Mouse (Mus musculus) gastrocnemius, adult 8-10 months (tissue): ENCODE data around the gene Ccdc39. TPM values are rescaled to one million over a fixed set of nuclear protein-coding genes. Genes with fewer than 3 reads are reported as not detected.

Experiments used
- DNase-seq, 2 experiments: peaks; one replicate each; pipeline ENCODE4 v3.0.0; 2022; ENCODE audit warnings: low spot score in 2 of 2
- total RNA-seq, 4 experiments: library from RNA; stranded (reverse); gene quantifications; 2 replicates each; pipeline ENCODE4 v1.2.4; 2022

Ccdc39 gene
- total RNA-seq, 4 experiments from 2014 or later, result 0.34 to 0.54 TPM; not detected in 2

- DNase-seq, result no peak
These were observed 53.1 kb downstream of the Ccdc39 start for GRCm38 (mm10) chr3:33790975-33791374.

Other genes with a start within 250 kb of the Ccdc39 start
- 1 to 10 TPM; 6.6 to 8.8 (median 8.1) TPM for gene Ttc14, start 44.5 kb downstream of the Ccdc39 start, total RNA-seq
- 100 to 1,000 TPM; 389 to 444 (median 413) TPM for gene Fxr1, start 175.6 kb upstream of the Ccdc39 start, total RNA-seq
- 100 to 1,000 TPM; 110 to 142 (median 120) TPM for gene Dnajc19, start 237.0 kb upstream of the Ccdc39 start, total RNA-seq